Mouse (Mus musculus): ENCODE results near the gene Il17ra.
A peak's percentile ranks its signal among the peaks of the same experiment; 100 is the strongest.

Gene Il17ra

DNA sequence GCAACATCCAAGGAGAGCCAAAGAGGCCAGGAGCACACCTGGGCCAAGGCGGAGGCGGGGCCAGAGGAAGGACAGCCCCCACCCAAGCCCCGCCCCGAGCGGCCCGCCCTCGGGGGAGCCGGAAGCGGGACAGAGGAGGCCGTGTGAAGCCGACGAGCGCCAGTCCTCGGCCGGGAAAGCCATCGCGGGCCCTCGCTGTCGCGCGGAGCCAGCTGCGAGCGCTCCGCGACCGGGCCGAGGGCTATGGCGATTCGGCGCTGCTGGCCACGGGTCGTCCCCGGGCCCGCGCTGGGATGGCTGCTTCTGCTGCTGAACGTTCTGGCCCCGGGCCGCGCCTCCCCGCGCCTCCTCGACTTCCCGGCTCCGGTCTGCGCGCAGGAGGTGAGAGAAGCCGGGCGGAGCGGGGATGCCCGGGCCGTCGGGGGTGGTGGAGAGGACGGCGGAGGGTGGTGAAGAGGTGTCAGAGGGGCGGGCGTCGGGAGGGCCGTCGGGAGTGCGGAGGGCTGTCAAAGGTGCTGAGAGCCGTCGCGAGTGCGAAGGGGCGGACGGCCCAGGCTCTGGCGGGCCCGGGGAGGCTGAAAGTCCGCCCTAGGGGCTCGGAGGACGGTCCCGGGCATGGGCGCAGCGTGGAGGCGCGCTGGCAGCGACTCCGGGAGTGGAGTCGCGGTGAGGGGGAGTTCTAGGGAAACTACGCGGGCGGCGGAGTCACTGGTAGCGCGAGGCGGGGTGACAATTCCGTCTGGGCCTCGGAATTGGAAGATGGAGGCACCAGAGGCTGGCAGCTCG, at the start of gene Il17ra:
Gene Il17ra, plus strand, starts transcription at position 162 of the 786 bp plus-strand sequence.
- peak; percentile 68 for DNase-seq (ENCODE audit: low read depth)

- no peak for DNase-seq (ENCODE audit: low read depth)
Observed at GRCm38 (mm10) chr6:120438161-120438560, 24.9 kb upstream of the Il17ra start.

DNA sequence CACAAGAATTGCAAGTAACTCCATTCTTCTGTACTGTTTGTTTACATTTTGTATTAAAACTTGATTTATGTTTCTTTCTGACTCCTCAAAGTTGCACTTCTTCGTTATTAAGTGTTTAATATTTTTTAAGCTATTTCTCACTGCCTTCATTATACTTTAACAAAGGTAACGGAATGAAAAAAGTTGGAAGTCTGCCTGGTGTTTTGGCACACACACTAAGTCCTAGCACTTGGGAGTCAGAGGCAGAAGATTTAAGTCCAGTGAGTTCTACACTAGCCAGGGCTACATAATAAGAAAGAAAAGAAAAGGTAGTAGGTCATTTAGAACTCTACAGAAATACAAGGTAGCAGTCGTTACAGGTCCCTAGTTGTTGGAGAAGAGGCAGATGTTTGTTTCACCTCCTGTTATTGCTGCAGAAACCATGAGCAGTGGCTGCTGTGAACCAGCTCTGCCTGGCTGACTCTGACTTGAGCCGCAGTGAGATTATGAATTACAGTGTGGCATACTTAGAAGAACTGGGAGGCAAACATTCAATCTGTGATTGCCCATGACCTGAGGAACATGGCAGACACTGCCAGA, 20.8 kb upstream of the Il17ra start:
- no peak for DNase-seq (ENCODE audit: low read depth)

- no peak for DNase-seq (ENCODE audit: low read depth)
Observed at GRCm38 (mm10) chr6:120443363-120444355, 19.4 kb upstream of the Il17ra start.

DNA sequence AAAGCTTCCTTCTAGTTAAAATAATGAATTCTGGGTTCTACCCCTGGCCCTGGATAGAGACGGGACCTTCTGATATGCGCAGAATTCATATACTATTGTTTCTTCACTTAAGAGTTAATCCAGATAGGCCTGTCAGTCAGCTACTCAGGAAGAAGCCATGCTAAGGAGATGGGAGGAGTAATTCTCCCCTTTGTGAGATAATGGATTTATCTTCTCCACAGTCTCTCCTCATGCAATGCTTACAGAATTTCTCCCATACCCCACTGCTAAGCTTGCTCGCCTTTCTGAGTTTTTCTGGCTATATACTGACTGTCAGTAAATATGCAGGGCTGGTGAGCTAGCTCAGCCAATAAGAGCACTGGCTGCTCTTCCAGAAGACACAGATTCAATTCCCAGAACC, 12.8 kb upstream of the Il17ra start:
- no peak for DNase-seq (ENCODE audit: low read depth)

DNA sequence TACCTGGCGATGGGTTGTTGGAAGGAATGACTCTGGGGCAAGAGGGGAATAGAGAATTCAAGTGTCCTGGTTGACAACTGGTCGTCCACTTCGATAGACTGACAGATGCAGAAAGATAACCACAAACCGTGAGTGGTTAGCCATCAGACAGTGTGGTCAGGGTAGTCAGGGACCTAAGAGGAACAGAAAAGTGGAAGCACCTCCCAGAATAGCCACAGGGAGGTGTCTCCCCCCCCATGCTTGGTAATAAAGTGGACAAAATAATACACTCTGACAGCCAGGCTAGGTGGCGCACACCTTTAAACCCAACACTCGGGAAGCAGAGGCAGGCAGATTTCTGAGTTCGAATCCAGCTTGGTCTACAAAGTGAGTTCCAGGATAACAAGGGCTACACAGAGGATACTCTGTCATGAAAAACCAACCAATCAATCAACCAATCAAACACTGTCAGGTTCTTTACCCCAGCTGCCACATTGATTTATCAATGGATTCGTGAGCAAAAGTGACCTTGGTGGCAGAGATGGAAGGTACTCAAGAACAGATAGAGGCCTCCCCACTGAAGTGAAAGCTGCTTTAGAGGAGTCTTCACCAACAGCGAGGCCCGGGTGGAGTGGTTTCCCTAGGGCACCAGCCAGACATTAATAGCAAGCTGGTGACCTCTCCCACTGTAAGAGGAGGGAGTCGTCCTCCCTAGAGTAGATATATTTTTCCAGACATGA, 10.5 kb upstream of the Il17ra start:
- peak; percentile 92 for DNase-seq (ENCODE audit: low read depth)

- peak; percentile 95 for DNase-seq (ENCODE audit: low read depth)
Observed at GRCm38 (mm10) chr6:120453103-120453445, 10.0 kb upstream of the Il17ra start.

- DNase-seq (ENCODE audit: low read depth), result no peak
Observed at GRCm38 (mm10) chr6:120453556-120453955, 9.5 kb upstream of the Il17ra start.

- DNase-seq (ENCODE audit: low read depth), result peak; percentile 82
Observed at GRCm38 (mm10) chr6:120454627-120455077, 8.4 kb upstream of the Il17ra start.

- DNase-seq (ENCODE audit: low read depth), result peak; percentile 83
Observed at GRCm38 (mm10) chr6:120457074-120457473, 6.0 kb upstream of the Il17ra start.

DNA sequence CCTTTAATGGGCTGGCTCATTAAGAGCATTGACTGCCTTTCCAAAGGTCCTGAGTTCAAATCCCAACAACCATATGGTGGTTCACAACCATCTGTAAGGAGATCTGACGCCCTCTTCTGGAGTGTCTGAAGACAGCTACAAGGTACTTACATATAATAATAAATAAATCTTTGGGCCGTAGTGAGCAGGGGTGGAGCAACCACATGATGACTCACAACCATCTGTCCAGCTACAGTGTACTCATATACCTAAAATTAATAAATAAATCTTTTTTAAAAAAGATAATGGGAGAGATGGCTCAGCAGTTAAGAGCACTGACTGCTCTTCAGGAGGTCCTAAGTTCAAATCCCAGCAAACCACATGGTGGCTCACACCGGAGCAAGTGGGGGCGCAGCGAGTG, 5.3 kb upstream of the Il17ra start:
- DNase-seq (ENCODE audit: low read depth), result peak; percentile 80

GRCm38 (mm10) chr6:120461217-120461616, 1.8 kb upstream of the Il17ra start:
- DNase-seq (ENCODE audit: low read depth), result no peak

GRCm38 (mm10) chr6:120462251-120462650, 796 bp upstream of the Il17ra start:
- DNase-seq (ENCODE audit: low read depth), result no peak

DNA sequence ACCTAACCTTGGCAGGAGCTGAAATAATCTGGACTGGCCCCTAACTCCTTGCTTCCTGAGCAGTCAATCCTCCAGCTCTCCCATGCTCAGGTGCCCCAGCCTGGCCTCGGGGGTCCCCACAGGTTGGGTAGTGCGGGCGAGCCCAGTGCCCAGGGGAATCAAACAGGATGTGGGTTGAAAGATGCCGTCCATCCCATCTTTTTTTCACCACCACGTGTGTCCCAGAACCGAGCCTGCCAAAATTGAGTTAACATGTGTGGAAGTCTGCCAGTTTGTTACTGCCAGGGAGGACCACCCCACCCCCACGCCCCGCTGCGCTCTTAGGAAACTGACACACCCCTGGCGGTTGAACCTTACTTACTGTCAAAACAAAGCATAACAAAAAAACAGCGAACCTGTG, 837 bp downstream of the Il17ra start:
- peak; percentile 78 for DNase-seq (ENCODE audit: low read depth)

GRCm38 (mm10) chr6:120464406-120464939, 1.4 kb downstream of the Il17ra start:
- DNase-seq (ENCODE audit: low read depth), result no peak

DNA sequence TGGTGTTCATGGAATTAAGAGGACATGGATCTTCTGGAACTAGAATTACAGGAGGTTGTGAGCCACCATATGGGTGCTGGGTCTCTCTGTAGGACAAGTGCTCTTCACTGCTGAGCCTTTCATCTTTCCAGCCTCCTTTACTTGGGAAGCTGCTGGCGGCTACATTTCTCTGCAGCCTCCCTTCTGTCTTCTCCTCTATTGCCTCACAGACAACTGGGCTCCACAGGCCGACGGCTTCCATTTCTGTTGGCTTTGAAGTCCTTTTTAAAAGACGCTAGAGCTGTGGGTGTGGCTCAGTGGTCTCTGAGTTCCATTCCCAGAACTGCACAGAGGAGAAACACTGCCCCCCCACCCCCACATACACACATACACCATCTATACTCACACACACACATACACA, 2.3 kb downstream of the Il17ra start:
- no peak for DNase-seq (ENCODE audit: low read depth)

- peak; percentile 98 for DNase-seq (ENCODE audit: low read depth)
Observed at GRCm38 (mm10) chr6:120466609-120467329, 3.7 kb downstream of the Il17ra start.

DNA sequence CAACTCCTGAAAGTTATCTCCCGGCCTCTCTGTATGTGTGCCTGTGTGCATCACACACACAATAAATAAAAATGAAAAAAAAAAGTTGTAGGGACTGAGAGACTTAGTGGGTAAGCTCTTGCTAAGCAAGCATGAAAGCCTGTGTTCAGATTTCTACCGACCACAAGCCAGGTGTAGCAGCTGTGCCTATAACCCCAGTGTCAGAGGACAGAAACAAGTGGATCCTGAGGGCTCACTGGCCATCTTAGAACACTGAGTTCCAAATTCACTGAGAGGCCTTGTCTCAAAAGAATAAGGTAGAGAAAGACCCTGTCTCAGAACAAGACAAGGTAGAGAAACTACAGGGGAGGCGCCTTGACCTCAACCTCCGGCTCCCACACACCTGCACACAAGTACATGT, 5.2 kb downstream of the Il17ra start:
- no peak for DNase-seq (ENCODE audit: low read depth)

- DNase-seq (ENCODE audit: low read depth), result peak; percentile 51
Observed at GRCm38 (mm10) chr6:120469268-120469667, 6.2 kb downstream of the Il17ra start.

DNA sequence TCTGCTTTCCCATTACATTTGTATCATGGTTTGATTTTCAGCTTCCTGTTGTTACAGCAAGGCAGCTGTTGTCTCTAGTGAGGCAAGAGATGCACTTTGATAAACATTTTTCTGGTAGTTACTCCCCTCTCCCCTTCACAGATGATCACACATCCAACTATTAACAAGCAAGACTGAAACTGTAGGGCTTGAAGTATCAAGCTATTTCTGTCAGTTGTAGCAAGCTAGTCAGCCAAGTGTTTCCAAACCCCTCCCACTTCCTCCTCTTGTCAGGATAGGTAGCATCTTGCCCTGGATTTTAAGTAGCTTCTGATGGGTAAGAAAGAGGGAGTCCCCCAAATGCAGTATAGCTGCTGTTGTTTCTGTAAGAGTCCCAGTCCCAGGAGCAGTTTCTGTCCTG, 6.7 kb downstream of the Il17ra start:
- DNase-seq (ENCODE audit: low read depth), result no peak

- DNase-seq (ENCODE audit: low read depth), result peak; percentile 95
Observed at GRCm38 (mm10) chr6:120470666-120471065, 7.6 kb downstream of the Il17ra start.

All from 416B (cell line).